Comparison of ENCODE assay signal across 9 mouse cellular contexts in the genomic region with DNA sequence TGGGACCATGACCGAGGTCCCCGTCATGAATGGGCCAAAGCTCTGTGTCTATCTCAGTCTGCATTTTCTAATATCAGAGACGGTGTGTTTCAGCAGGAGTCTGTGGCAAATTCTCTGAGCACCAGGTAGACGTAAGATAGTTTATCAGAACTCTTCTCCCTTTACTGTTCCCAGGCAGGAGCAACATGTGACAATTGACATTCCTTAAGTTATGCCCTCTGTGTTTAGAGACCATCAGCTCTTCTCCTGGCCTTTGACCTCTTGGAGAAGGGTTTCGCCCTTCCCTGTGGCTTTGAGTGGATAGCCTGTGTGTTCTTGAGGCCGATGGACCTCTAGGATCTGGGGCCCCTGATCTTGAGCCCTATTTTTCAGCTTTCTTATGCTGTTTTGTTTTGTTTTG. TPM values are rescaled to one million over a fixed set of nuclear protein-coding genes. Genes with fewer than 3 reads are reported as not detected.
DNase-seq lines count a peak whose midpoint lies in the region; ATAC-seq and TF ChIP-seq lines count a peak whose summit lies in the region.
"Had no signal": no experiment of that assay in that cellular context is flagged by ENCODE, and none has a peak within 500 bp of the region (broad histone marks: within the 10 kb centered on the region; RNA-seq: fewer than 3 reads in every experiment).

No protein-coding gene starts in this region.

- no peak for TF ChIP-seq POLR2A in bone marrow, adult 2 months (IDR thresholded peaks at IDR 0.05; ENCODE audit: borderline replicate concordance, control insufficient read depth, low read depth, low read length)

- H3K4me3 ChIP-seq in heart, embryonic 15.5 days, result peak overlapping the region; percentile 92
- H3K4me3 ChIP-seq in bone marrow, adult 2 months (replicated peaks; ENCODE audit: control insufficient read depth, low read depth, low read length), result peak overlapping the region; percentile 73
- H3K4me3 ChIP-seq in hindbrain, embryonic 11.5 days (ENCODE audit: low read depth, low read length), result peak overlapping the region; percentile 100
- peak overlapping the region; percentile 99 for H3K4me3 ChIP-seq in midbrain, embryonic 11.5 days (ENCODE audit: low read depth, low read length)

- ATAC-seq in heart, embryonic 15.5 days (replicated peaks; ENCODE audit: insufficient number of reproducible peaks, insufficient read depth, low FRiP score, low read depth), result no peak
- no peak for ATAC-seq in hindbrain, embryonic 11.5 days (ENCODE audit: low FRiP score)
- no peak for ATAC-seq in midbrain, embryonic 11.5 days (ENCODE audit: low FRiP score)
- no peak for ATAC-seq in megakaryocyte progenitor cell, adult 5-6 weeks (replicated peaks; ENCODE audit: poor library complexity)

- H3K4me1 ChIP-seq in heart, embryonic 15.5 days (replicated peaks), result peaks cover 21% of the 10 kb centered on the region
- H3K4me1 ChIP-seq in bone marrow, adult 2 months (ENCODE audit: control insufficient read depth, insufficient read depth, low read length), result peaks cover 3% of the 10 kb centered on the region; the same call in 1 of the 2 replicates
- H3K4me1 ChIP-seq in hindbrain, embryonic 11.5 days (replicated peaks; ENCODE audit: control insufficient read depth, insufficient read depth, low read length), result peaks cover 3% of the 10 kb centered on the region
- peaks cover 11% of the 10 kb centered on the region for H3K4me1 ChIP-seq in midbrain, embryonic 11.5 days (ENCODE audit: control insufficient read depth, insufficient read depth, low read length)

- peaks cover 36% of the 10 kb centered on the region for H3K36me3 ChIP-seq in heart, embryonic 15.5 days
- peaks cover 16% of the 10 kb centered on the region for H3K36me3 ChIP-seq in hindbrain, embryonic 11.5 days (ENCODE audit: control insufficient read depth, insufficient read depth, low read length)
- H3K36me3 ChIP-seq in midbrain, embryonic 11.5 days (ENCODE audit: control insufficient read depth, insufficient read depth, low read length), result peaks cover 16% of the 10 kb centered on the region; the same call in 1 of the 2 replicates

- H3K27me3 ChIP-seq in heart, embryonic 15.5 days, result no peaks in the 10 kb centered on the region
- no peaks in the 10 kb centered on the region for H3K27me3 ChIP-seq in hindbrain, embryonic 11.5 days (ENCODE audit: control insufficient read depth, insufficient read depth, low read length)
- H3K27me3 ChIP-seq in midbrain, embryonic 11.5 days (ENCODE audit: control insufficient read depth, insufficient read depth, low read length), result no peaks in the 10 kb centered on the region
- H3K27me3 ChIP-seq: Patski had no signal

- no peak for TF ChIP-seq CTCF in bone marrow, adult 2 months (IDR thresholded peaks at IDR 0.05; ENCODE audit: control insufficient read depth, insufficient read depth, low read length)

- whole genome bisulfite sequencing in heart, embryonic 15.5 days, result 44% methylated on average over 6 of the region's 6 CpGs
- 44% methylated on average over 6 of the region's 6 CpGs for WGBS in bone marrow, adult 2 months
- WGBS in hindbrain, embryonic 11.5 days, result 65% methylated on average over 6 of the region's 6 CpGs
- 67% methylated on average over 6 of the region's 6 CpGs for WGBS in midbrain, embryonic 11.5 days

- H3K27ac ChIP-seq in heart, embryonic 15.5 days, result 0 out of 2 replicates have a peak overlapping the region, but pooled peaks have one; percentile 93
- no peak overlapping the region for H3K27ac ChIP-seq in bone marrow, adult 2 months (ENCODE audit: control insufficient read depth, insufficient read depth, low read depth, low read length, poor library complexity)
- H3K27ac ChIP-seq in hindbrain, embryonic 11.5 days (ENCODE audit: low read depth, low read length), result no peak overlapping the region
- H3K27ac ChIP-seq in midbrain, embryonic 11.5 days (ENCODE audit: low read depth, low read length), result no peak overlapping the region

- DNase-seq in heart, adult 9 months (ENCODE audit: low spot score in 2 of 2), result no peak
- DNase-seq in hindbrain, embryonic 11.5 days (ENCODE audit: low spot score), result no peak
- peak; percentile 47 for DNase-seq in midbrain, embryonic 11.5 days (ENCODE audit: low spot score, missing footprints)
- DNase-seq in urinary bladder, postnatal 36 days (ENCODE audit: low spot score in 2 of 2), result no peak
- DNase-seq in right cerebral cortex, adult 2 months (ENCODE audit: low spot score in 2 of 2), result no peak

- H3K4me2 ChIP-seq in heart, embryonic 15.5 days, result peak overlapping the region; percentile 85
- H3K4me2 ChIP-seq in hindbrain, embryonic 11.5 days (replicated peaks; ENCODE audit: low read depth, low read length), result peak overlapping the region; percentile 89
- peak overlapping the region; percentile 98 for H3K4me2 ChIP-seq in midbrain, embryonic 11.5 days

- H3K9ac ChIP-seq in heart, embryonic 15.5 days, result peak overlapping the region; percentile 91
- peak overlapping the region; percentile 98 for H3K9ac ChIP-seq in hindbrain, embryonic 11.5 days (ENCODE audit: low read depth, low read length)
- peak overlapping the region; percentile 94 for H3K9ac ChIP-seq in midbrain, embryonic 11.5 days (ENCODE audit: low read length)

- no peaks in the 10 kb centered on the region for H3K9me3 ChIP-seq in heart, embryonic 15.5 days (replicated peaks)
- no peaks in the 10 kb centered on the region for H3K9me3 ChIP-seq in hindbrain, embryonic 11.5 days (ENCODE audit: control insufficient read depth, low read length)
- H3K9me3 ChIP-seq in midbrain, embryonic 11.5 days (ENCODE audit: control insufficient read depth, low read length), result no peaks in the 10 kb centered on the region

RNA-seq across cellular contexts. Expression of a gene that starts 1.1 kb away (rescaled TPM):
- polyA plus RNA-seq in heart, embryonic 15.5 days (2015; fragmentation: Nextera tagmentation; extraction: Ambion mirVana), result 36.7 and 44.9 TPM in 2 replicates
- polyA plus RNA-seq in bone marrow, adult 2 months (2011; ENCODE audit: insufficient read depth, insufficient read length, low replicate concordance, missing spikeins), result 76.7 and 130 TPM in 2 replicates
- polyA plus RNA-seq in hindbrain, embryonic 11.5 days (2014; fragmentation: Nextera tagmentation; extraction: Ambion mirVana), result 67.1 and 78.6 TPM in 2 replicates
- polyA plus RNA-seq in midbrain, embryonic 11.5 days (2014; fragmentation: Nextera tagmentation; extraction: Ambion mirVana), result 59.6 and 78.3 TPM in 2 replicates
- 51.0 and 53.0 TPM in 2 replicates for total RNA-seq in megakaryocyte progenitor cell, adult 5-6 weeks (2015)
- total RNA-seq in megakaryocyte progenitor cell, adult 5-6 weeks (2017), result 60.4 and 62.2 TPM in 2 replicates

RNA-seq across cellular contexts. Expression of a gene that starts 14.0 kb away (rescaled TPM):
- 11.4 and 18.4 TPM in 2 replicates for polyA plus RNA-seq in heart, embryonic 15.5 days (2015; fragmentation: Nextera tagmentation; extraction: Ambion mirVana)
- 10.1 and 17.9 TPM in 2 replicates for polyA plus RNA-seq in bone marrow, adult 2 months (2011; ENCODE audit: insufficient read depth, insufficient read length, low replicate concordance, missing spikeins)
- 36.4 and 37.8 TPM in 2 replicates for polyA plus RNA-seq in hindbrain, embryonic 11.5 days (2014; fragmentation: Nextera tagmentation; extraction: Ambion mirVana)
- 33.5 and 38.3 TPM in 2 replicates for polyA plus RNA-seq in midbrain, embryonic 11.5 days (2014; fragmentation: Nextera tagmentation; extraction: Ambion mirVana)
- 3.2 and 4.3 TPM in 2 replicates for total RNA-seq in megakaryocyte progenitor cell, adult 5-6 weeks (2015)
- total RNA-seq in megakaryocyte progenitor cell, adult 5-6 weeks (2017), result 2.2 and 6.6 TPM in 2 replicates

RNA-seq across cellular contexts. Expression of a gene that starts 15.8 kb away (rescaled TPM):
- polyA plus RNA-seq in heart, embryonic 15.5 days (2015; fragmentation: Nextera tagmentation; extraction: Ambion mirVana), result 0.23 and 0.58 TPM in 2 replicates
- polyA plus RNA-seq in bone marrow, adult 2 months (2011; ENCODE audit: insufficient read depth, insufficient read length, low replicate concordance, missing spikeins), result 0.47 and 1.9 TPM in 2 replicates
- 2.3 and 3.3 TPM in 2 replicates for polyA plus RNA-seq in hindbrain, embryonic 11.5 days (2014; fragmentation: Nextera tagmentation; extraction: Ambion mirVana)
- 2.1 and 2.5 TPM in 2 replicates for polyA plus RNA-seq in midbrain, embryonic 11.5 days (2014; fragmentation: Nextera tagmentation; extraction: Ambion mirVana)
- total RNA-seq in megakaryocyte progenitor cell, adult 5-6 weeks (2015), result 0.20 and 0.89 TPM in 2 replicates
- 0.10 TPM in 1 of 2 replicates, not detected in the other for total RNA-seq in megakaryocyte progenitor cell, adult 5-6 weeks (2017)

RNA-seq across cellular contexts. Expression of a gene that starts 35.7 kb away (rescaled TPM):
- polyA plus RNA-seq in heart, embryonic 15.5 days (2015; fragmentation: Nextera tagmentation; extraction: Ambion mirVana), result 2.7 and 4.0 TPM in 2 replicates
- 2.2 and 3.1 TPM in 2 replicates for polyA plus RNA-seq in bone marrow, adult 2 months (2011; ENCODE audit: insufficient read depth, insufficient read length, low replicate concordance, missing spikeins)
- 6.2 and 7.8 TPM in 2 replicates for polyA plus RNA-seq in hindbrain, embryonic 11.5 days (2014; fragmentation: Nextera tagmentation; extraction: Ambion mirVana)
- polyA plus RNA-seq in midbrain, embryonic 11.5 days (2014; fragmentation: Nextera tagmentation; extraction: Ambion mirVana), result 7.5 and 8.8 TPM in 2 replicates
- total RNA-seq in megakaryocyte progenitor cell, adult 5-6 weeks (2015), result 0.39 and 0.84 TPM in 2 replicates
- 0.50 and 3.4 TPM in 2 replicates for total RNA-seq in megakaryocyte progenitor cell, adult 5-6 weeks (2017)

RNA-seq across cellular contexts. Expression of a gene that starts 35.9 kb away (rescaled TPM):
- polyA plus RNA-seq in heart, embryonic 15.5 days (2015; fragmentation: Nextera tagmentation; extraction: Ambion mirVana), result 74.4 and 92.5 TPM in 2 replicates
- 108 and 168 TPM in 2 replicates for polyA plus RNA-seq in bone marrow, adult 2 months (2011; ENCODE audit: insufficient read depth, insufficient read length, low replicate concordance, missing spikeins)
- polyA plus RNA-seq in hindbrain, embryonic 11.5 days (2014; fragmentation: Nextera tagmentation; extraction: Ambion mirVana), result 98.0 and 99.6 TPM in 2 replicates
- 86.1 and 103 TPM in 2 replicates for polyA plus RNA-seq in midbrain, embryonic 11.5 days (2014; fragmentation: Nextera tagmentation; extraction: Ambion mirVana)
- total RNA-seq in megakaryocyte progenitor cell, adult 5-6 weeks (2015), result 30.5 and 40.6 TPM in 2 replicates
- total RNA-seq in megakaryocyte progenitor cell, adult 5-6 weeks (2017), result 19.9 and 23.7 TPM in 2 replicates
